Mouse (Mus musculus) kidney, adult 2 months (tissue): ENCODE measurements at regions not wholly inside any gene's neighbourhood (a gene's known extent, or its start where the extent isn't known, plus 50 kb on each side); places are given as distances from the start of the nearest gene placed in this dataset.

Experiments
- DNase-seq: peaks from one replicate; pipeline ENCODE4 v3.0.0; 2021
- H3K27ac ChIP-seq: fragments of 200-500 bp; 2 replicates; pipeline ENCODE4 v1.5.1; 2012; ENCODE audit warnings: low read depth, low read length, control low read depth, inconsistent platforms; ENCODE audit not compliant: insufficient read depth
- H3K27me3 ChIP-seq: fragments of 200-500 bp; replicated peaks from 2 replicates; pipeline ENCODE4 v1.6.1; 2012; ENCODE audit warnings: mild to moderate bottlenecking, moderate library complexity, low read length, inconsistent platforms; ENCODE audit not compliant: control insufficient read depth, insufficient read depth
- H3K36me3 ChIP-seq: fragments of 200-500 bp; 2 replicates; pipeline ENCODE4 v1.6.1; 2012; ENCODE audit warnings: mild to moderate bottlenecking, moderate library complexity, low read length, inconsistent platforms; ENCODE audit not compliant: control insufficient read depth, insufficient read depth
- H3K4me1 ChIP-seq: fragments of 200-500 bp; 2 replicates; pipeline ENCODE4 v1.6.1; 2011; ENCODE audit warnings: low read length; ENCODE audit not compliant: control insufficient read depth, insufficient read depth
- H3K4me3 ChIP-seq: fragments of 200-500 bp; 2 replicates; pipeline ENCODE4 v1.5.1; 2011; ENCODE audit warnings: mild to moderate bottlenecking, low read depth, low read length, control low read depth; ENCODE audit not compliant: insufficient read depth
- CTCF ChIP-seq: fragments of 200-500 bp; conservative IDR thresholded peaks from 2 replicates; pipeline ENCODE4 v1.5.1; 2011; ENCODE audit warnings: low read depth, mild to moderate bottlenecking, control low read depth, low read length, moderate library complexity, mixed read lengths; ENCODE audit not compliant: insufficient read depth, insufficient read length
- POLR2A ChIP-seq: fragments of 200-500 bp; IDR thresholded peaks from one replicate; pipeline ENCODE4 v1.6.1; 2011; ENCODE audit warnings: low read depth, low read length, control low read depth
- WGBS: fragments of 180-500 bp; shearing (Covaris S2); methylation state at CpG from one replicate; pipeline ENCODE4 v1.1.7; 2018; 5-methylcytosine and 5-hydroxymethylcytosine counted together

DNA sequence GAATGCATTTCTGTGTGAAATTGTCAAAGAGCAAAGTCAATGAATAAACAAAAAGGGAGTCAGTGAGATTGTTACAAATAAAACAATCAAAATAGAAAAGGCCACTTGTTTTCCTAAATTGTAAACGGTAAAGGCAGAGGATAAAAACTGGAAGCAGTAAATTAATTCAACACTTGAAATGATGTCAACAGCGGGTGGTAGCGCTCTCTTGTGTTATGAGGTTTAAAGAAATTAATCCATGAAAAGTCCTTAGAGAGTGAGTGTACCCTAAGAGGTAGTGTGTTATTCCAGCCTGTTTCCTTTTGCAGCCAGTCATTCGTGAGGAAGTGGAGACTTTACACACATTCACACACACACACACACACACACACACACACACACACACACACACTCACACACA is 73.2 kb upstream of the Zc3h12c start:
- H3K4me3 ChIP-seq: no peak overlapping the region
- no peak for DNase-seq
- WGBS: 61% methylated on average over 4 of the region's 4 CpGs
- H3K27ac ChIP-seq: no peak overlapping the region
- H3K36me3 ChIP-seq: no peaks in the 10 kb centered on the region
- no peak for TF ChIP-seq CTCF
- TF ChIP-seq POLR2A: no peak
- no peaks in the 10 kb centered on the region for H3K4me1 ChIP-seq
- no peaks in the 10 kb centered on the region for H3K27me3 ChIP-seq

DNA sequence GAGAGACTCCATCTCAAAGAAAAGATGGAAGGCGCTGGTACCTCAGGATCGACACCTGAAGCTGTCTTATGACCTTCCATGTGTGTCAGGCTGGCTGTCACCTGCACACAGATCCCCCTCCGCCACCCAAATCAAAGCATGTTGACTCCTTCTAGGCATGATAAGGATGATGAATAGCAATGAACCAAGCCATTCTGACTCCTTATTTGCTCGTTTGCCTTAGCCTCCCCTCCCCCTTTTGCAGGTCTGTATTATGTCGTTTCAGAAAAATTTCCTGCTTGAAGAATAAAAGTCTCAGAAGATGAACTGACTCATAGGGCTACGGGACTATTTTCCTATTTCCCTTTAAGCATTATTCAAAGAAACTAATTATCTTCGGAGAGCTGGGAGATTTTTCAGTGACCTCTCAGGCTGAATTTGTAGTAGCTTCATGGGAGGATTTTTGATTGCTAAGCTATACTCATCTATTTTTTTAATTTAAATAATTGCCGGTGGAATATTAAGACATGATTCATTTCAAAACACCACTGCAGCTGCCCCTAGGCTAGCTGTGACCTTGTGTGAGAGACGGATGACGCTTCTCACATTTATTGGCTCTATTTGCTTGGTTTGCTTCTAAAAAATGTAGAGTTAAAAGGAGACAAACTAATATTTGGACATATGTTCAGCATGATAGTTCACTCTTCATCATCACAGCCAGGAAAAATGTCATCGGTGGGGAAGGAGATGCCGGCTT is 72.4 kb upstream of the Zc3h12c start:
- Histone ChIP-seq H3K36me3 (no peaks in the 10 kb centered on the region), H3K27me3 (no peaks in the 10 kb centered on the region), H3K4me1 (no peaks in the 10 kb centered on the region), H3K27ac (no peak overlapping the region), H3K4me3 (no peak overlapping the region)
- no peak for DNase-seq
- no peak for TF ChIP-seq POLR2A
- no peak for TF ChIP-seq CTCF
- 68% methylated on average over 12 of the region's 12 CpGs for WGBS

DNA sequence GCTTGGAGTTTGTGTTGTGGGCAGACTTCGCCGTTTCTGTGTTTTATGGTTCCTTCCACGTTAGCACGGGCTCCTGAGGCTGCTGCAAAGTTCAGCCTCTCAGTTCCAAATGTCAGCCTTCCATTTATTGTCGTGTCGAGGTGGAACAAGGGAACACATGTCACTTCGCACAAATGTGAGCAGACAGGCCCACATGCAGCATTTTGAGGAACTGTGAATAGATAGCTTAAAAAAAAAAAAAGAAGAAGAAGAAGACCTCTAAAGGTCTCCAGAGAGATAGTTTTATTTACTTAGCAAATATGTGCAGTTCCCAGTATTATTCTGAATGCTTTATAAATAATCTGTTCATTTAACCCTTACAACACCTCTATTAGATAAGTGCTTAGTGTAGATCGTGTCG is 66.4 kb upstream of the Zc3h12c start:
- Histone ChIP-seq H3K4me1 (no peaks in the 10 kb centered on the region), H3K27ac (no peak overlapping the region), H3K27me3 (no peaks in the 10 kb centered on the region), H3K4me3 (no peak overlapping the region), H3K36me3 (no peaks in the 10 kb centered on the region)
- WGBS: 64% methylated on average over 9 of the region's 9 CpGs
- TF ChIP-seq POLR2A (no peak), CTCF (no peak)
- DNase-seq: no peak

DNA sequence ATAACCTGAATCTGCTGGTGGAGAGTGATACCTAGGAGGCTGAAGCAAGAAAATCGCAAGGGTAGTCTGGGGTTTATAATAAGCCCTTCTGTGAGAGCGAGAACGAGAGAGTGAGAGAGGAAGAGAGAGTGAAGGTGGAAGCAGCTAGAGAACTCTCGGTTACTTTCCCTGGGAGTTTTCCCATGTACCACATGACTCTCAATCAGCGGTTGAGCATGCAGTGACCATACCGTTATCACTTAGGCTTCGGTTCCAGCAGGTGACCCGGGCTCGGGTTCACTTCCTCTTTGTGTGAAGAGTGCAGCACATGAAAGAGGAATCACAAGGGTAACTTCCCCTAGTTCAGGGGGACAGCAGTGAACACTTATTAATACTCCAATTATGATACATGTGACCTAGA is 61.2 kb upstream of the Zc3h12c start:
- WGBS: 71% methylated on average over 9 of the region's 9 CpGs
- no peak for DNase-seq
- Histone ChIP-seq H3K4me1 (no peaks in the 10 kb centered on the region), H3K36me3 (no peaks in the 10 kb centered on the region), H3K27me3 (no peaks in the 10 kb centered on the region), H3K4me3 (no peak overlapping the region), H3K27ac (no peak overlapping the region)
- TF ChIP-seq POLR2A (no peak), CTCF (no peak)

DNA sequence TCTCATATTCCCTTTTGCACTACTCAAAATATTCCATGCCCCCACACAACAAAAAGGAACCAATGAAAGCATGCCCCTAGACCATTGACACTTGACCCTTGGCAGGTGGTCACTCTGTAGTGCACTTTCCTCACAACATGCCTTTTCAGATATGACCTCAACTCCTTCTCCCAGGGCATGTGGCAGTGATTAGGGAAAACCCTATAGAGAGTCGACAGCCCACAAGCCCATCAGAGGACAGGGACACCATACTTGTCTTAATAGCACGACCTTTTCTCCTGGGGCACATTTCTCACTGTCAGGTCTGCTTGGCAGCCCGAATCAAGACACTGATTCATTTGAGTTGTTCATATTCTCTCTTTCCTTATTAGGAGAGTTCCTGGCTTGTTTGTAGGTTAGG is 57.3 kb upstream of the Zc3h12c start:
- WGBS: 68% methylated on average over 3 of the region's 3 CpGs
- Histone ChIP-seq H3K4me1 (no peaks in the 10 kb centered on the region), H3K36me3 (no peaks in the 10 kb centered on the region), H3K27ac (no peak overlapping the region), H3K4me3 (no peak overlapping the region), H3K27me3 (no peaks in the 10 kb centered on the region)
- TF ChIP-seq POLR2A (no peak), CTCF (no peak)
- DNase-seq: no peak

DNA sequence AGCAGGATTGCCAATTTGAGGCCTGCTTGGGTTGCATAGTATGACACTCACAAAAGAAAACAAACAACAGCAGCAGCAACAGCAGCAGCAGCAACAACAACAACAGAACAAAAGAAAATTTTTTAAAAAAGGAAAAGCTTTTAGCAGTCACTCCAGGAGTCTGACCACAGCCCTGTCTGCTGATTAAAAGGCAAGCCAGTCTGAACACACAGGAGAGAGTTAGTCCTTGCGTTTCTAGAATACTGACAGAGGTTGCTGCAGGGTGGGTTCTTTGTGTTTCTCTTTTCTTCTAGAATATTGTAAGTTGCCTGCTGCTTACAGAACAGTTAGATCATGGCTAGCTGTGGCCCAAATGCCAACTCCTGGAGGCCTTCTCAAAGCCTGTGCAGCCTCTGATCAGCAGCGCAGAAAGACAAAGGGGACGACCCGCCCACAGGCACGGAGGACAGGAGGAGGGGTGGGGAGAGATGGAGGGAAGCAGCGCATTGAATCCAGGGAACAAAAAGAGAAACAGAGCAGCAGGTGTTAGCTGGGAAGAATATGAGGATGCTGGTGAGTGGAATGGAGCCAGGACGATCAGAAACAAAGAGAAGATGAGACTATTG is 55.2 kb upstream of the Zc3h12c start:
- Histone ChIP-seq H3K27ac (no peak overlapping the region), H3K4me1 (no peaks in the 10 kb centered on the region), H3K27me3 (no peaks in the 10 kb centered on the region), H3K36me3 (no peaks in the 10 kb centered on the region), H3K4me3 (no peak overlapping the region)
- TF ChIP-seq POLR2A (no peak), CTCF (no peak)
- 60% methylated on average over 7 of the region's 7 CpGs for WGBS
- DNase-seq: no peak
